Mouse (Mus musculus) bone marrow, adult 2 months (tissue): ENCODE results near the gene Scamp4. TPM values are rescaled to one million over a fixed set of nuclear protein-coding genes. Genes with fewer than 3 reads are reported as not detected.

Source experiments
- H3K27ac ChIP-seq: fragments of 200-500 bp; 2 replicates; pipeline ENCODE4 v1.5.1; 2012; ENCODE audit warnings: low read depth, mild to moderate bottlenecking, control low read depth, inconsistent platforms, low read length; ENCODE audit not compliant: control insufficient read depth, poor library complexity, insufficient read depth
- H3K4me1 ChIP-seq: fragments of 200-500 bp; 2 replicates; pipeline ENCODE4 v1.6.1; 2011; ENCODE audit warnings: low read length; ENCODE audit not compliant: control insufficient read depth, insufficient read depth
- H3K4me3 ChIP-seq: fragments of 200-500 bp; replicated peaks from 2 replicates; pipeline ENCODE3; 2011; ENCODE audit warnings: mild to moderate bottlenecking, low read depth, low read length, control low read depth; ENCODE audit not compliant: control insufficient read depth
- CTCF ChIP-seq: fragments of 200-500 bp; IDR thresholded peaks from 2 replicates; pipeline ENCODE4 v1.5.1; 2011; ENCODE audit warnings: low read length, control low read depth; ENCODE audit not compliant: control insufficient read depth, insufficient read depth
- POLR2A ChIP-seq: fragments of 200-500 bp; IDR thresholded peaks from 2 replicates; pipeline ENCODE4 v1.6.1; 2011; ENCODE audit warnings: low read depth, mild to moderate bottlenecking, control low read depth, low read length, borderline replicate concordance; ENCODE audit not compliant: control insufficient read depth
- WGBS: fragments of 180-500 bp; shearing (Covaris S2); methylation state at CpG from one replicate; pipeline ENCODE4 v1.1.7; 2018; 5-methylcytosine and 5-hydroxymethylcytosine counted together
- polyA plus RNA-seq: library from polyadenylated mRNA; stranded (reverse); fragments of >200 nt; gene quantifications from 2 replicates; pipeline ENCODE4 v1.2.4, GENCODE M21; 2011; ENCODE audit warnings: low replicate concordance; ENCODE audit not compliant: missing spikeins, insufficient read depth, insufficient read length

Gene Scamp4
- polyA plus RNA-seq, 1 experiment = 17.2 TPM

DNA sequence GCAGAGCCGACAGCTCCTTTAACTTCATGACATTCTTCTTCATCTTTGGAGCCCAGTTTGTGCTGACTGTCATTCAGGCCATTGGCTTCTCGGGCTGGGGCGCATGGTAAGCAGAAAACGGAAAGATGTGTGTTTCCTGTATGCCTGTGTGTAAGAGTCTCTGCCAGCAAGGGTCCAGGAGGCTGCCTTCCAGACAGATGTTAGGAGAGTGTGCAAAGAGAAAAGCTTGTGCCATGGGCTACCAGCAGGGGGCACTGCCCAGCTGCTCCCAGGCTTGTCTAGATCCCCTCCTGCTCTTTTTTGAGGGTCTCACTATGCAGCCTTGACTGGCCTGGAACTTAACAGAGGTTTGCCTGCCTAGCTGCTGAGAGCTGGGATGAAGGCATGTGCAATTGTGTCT is 8.4 kb downstream of the Scamp4 start:
- 24% methylated on average over 4 of the region's 4 CpGs for WGBS
- H3K4me3 ChIP-seq = no peak overlapping the region
- TF ChIP-seq POLR2A = no peak
- peak; percentile 84 for TF ChIP-seq CTCF
- H3K4me1 ChIP-seq = peaks cover 7% of the 10 kb centered on the region; the same call in 1 of the 2 replicates
- H3K27ac ChIP-seq = no peak overlapping the region

DNA sequence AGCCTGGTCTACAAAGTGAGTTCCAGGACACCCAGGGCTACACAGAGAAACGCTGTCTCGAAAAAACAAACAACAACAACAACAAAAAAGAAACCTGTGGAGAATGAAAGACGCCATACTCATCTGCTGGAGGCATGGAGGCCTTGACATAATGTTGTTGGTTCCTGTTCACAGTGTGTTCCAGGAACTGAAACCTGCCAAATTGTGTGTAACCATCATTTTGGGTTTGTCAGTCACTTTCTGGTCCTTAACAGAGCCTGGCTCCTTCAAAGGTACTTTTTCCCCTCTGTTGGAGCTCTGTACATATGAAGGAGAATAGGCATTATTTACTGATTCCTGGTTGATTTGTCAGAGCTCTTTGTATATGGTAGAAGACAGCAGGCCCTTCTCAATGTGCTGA is 9.2 kb downstream of the Scamp4 start:
- Histone ChIP-seq H3K27ac (peak overlapping the region; percentile 16; the same call in 1 of the 2 replicates), H3K4me3 (no peak overlapping the region), H3K4me1 (peaks cover 7% of the 10 kb centered on the region; the same call in 1 of the 2 replicates)
- no peak for TF ChIP-seq POLR2A
- TF ChIP-seq CTCF = no peak
- WGBS = 85% methylated on average over 3 of the region's 3 CpGs

DNA sequence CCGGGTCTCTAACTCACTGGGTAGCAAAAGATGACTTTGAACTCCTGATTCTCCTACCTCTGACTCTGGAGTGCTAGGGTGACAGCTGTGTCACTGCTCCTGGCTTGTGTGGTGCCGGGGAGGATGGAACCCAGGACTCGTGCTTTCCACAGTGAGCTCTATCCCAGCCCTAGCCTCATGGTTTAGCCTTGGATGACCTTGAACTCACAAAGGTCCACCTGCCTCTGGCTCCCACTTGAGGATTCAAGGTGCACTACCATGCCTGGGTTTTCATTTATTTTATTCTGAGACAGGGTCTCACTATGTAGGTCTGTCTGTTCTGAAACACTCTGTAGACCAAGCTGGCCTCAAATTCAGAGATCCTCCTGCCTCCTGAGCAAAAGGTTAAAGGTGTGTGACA is 11.1 kb downstream of the Scamp4 start:
- H3K4me3 ChIP-seq = no peak overlapping the region
- H3K27ac ChIP-seq = no peak overlapping the region
- no peak for TF ChIP-seq POLR2A
- no peak for TF ChIP-seq CTCF
- 91% methylated on average over 3 of the region's 3 CpGs for WGBS
- peaks cover 7% of the 10 kb centered on the region; the same call in 1 of the 2 replicates for H3K4me1 ChIP-seq

DNA sequence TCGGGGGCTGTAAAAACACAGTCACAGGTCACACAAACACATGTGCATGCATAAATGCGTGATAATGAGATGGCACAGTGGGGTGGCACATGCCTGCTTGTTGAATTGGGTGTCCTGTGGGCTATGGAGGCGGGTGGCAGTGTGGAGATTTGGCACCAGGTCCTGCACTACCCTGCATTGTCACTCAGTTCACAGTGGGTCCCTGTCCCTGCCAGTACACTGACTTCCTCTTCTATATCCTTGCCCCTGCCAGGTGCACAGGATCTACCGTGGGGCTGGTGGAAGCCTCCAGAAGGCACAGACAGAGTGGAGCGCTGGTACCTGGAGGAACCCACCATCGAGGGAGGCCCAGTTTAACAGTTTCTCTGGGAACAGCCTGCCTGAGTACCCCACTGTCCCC is 11.7 kb downstream of the Scamp4 start:
- TF ChIP-seq CTCF (no peak), POLR2A (no peak)
- H3K27ac ChIP-seq = no peak overlapping the region
- no peak overlapping the region for H3K4me3 ChIP-seq
- 57% methylated on average over 6 of the region's 6 CpGs for WGBS
- peaks cover 7% of the 10 kb centered on the region; the same call in 1 of the 2 replicates for H3K4me1 ChIP-seq

DNA sequence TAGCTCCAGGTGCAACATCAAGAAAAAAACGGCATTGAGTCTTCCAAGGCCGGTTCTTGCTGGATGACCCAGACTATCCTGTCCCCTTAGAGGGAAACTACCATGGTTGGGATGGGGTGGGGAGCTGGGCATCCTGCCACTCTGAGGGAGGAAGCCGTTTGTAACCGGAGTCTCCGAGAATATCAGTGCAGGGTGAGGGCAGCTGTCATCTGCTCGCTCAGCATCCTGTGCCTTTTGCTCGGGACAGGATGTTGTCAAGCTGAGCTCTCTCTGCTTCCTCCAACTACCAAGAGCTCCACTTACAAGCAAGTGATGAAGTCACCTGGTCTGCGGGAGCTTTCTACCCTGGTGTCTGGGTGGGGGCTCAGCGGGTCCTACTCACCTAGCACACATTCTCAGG is 15.5 kb downstream of the Scamp4 start:
- no peaks in the 10 kb centered on the region; the same call in 1 of the 2 replicates for H3K4me1 ChIP-seq
- no peak for TF ChIP-seq CTCF
- TF ChIP-seq POLR2A = no peak
- H3K27ac ChIP-seq = peak overlapping the region; percentile 42; the same call in 1 of the 2 replicates
- H3K4me3 ChIP-seq = no peak overlapping the region
- 11% methylated on average over 9 of the region's 9 CpGs for WGBS

DNA sequence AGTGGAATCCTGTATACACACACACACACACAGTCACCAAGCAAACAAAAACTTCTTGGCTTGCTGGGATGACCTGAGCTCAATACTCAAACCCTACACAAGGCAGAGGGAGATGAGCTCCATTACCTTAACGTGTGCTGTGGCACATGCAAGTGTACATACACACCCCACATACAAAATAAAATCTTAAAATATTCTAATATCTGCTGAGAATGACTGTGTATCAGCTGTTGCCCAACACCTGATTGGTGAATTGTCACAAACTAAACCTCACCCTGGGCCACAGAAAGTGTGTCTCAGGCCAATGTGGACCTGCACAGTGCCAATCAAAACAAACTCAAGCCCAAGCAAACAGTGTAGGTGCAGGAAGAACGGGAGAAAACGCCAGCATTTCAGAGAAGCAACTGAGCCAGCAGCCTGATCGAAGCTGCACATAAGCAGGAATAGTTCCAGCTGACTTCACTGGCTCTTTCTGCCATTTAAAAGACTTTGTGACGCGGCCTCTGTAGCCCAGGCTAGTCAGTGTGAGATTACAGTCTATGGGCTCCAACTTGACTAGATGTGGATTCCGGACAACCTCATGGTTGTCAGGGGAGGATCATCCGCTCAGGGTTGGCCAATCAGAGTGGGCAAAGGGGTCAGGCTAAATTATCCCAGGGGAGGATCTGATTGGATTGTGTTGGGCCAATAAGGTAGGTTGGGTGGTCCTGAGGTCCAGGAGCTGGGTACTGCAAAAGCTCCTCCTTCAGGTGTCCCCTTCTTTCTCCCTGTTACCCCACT is 17.0 kb downstream of the Scamp4 start:
- 86% methylated on average over 8 of the region's 8 CpGs for WGBS
- no peak overlapping the region for H3K4me3 ChIP-seq
- TF ChIP-seq CTCF (no peak), POLR2A (no peak)
- H3K4me1 ChIP-seq = peaks cover 4% of the 10 kb centered on the region
- H3K27ac ChIP-seq = no peak overlapping the region

DNA sequence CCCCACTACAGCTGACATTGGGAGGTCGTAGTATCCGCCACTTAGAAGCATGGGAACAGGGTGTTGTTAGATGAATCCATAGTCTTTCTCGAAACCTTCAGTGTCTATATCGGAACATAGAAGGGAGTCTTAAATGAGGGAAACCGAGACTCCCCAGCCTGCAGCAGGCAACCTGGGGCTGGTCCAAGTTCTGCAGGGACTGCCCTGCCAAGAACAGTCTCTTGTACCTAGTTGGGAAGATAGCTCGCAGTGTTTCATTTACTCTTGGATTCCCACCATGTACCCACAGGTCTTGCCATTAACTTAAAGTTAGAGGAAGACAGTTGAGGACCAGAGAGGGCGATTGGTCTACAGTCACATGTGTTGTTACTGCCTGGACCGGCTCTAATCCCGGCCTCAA is 17.7 kb downstream of the Scamp4 start:
- TF ChIP-seq CTCF = no peak
- TF ChIP-seq POLR2A = no peak
- Histone ChIP-seq H3K4me1 (peaks cover 4% of the 10 kb centered on the region), H3K4me3 (no peak overlapping the region), H3K27ac (no peak overlapping the region)
- 93% methylated on average over 9 of the region's 9 CpGs for WGBS

DNA sequence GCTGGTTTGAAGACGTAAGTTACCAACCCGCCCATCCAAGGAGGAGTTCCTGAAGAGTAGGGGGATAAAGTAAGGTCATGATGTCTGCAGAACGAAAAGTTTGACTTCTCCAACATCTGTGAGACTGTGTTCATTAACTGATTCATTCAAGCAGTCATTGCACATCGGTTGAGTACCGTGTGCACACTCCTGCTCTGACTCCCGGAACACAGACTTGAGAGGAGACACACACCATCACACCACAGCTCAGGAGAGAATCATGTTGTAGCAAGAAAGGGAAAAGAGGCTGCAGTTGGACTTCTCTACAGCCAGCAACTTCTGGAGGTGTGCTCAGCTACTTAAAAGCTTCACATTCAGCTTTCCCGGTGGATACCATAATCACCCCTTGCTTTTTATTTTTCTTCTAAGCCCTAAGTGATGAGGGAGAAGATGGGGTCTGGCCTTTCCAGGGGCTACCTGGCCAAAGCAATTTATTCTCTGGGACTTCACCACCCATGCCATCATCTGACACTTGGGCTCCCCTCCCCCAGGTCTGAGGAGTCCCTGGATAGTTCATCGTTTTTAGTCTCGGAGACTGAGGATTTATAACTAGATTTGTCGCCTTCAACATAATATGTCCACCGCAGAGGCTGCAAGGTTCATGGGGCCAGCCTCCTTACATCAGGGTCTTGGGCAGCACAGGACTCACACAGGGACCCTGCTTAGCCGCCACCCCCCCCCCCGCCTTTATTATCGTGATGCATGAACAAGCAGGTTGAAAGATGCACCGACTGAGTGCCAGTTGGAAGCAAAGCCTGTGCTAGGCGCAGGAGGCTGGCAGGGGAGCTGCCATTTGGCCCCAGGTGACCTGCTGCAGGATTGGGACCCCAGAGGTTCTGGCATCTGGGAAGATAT is 18.4 kb downstream of the Scamp4 start:
- TF ChIP-seq CTCF = no peak
- no peak for TF ChIP-seq POLR2A
- 64% methylated on average over 16 of the region's 16 CpGs for WGBS
- H3K4me1 ChIP-seq = peaks cover 4% of the 10 kb centered on the region

More for the DNA sequence above, 18.4 kb downstream of the Scamp4 start:
- H3K27ac ChIP-seq = peak overlapping the region; percentile 95
- peak overlapping the region; percentile 26 for H3K4me3 ChIP-seq
